19 mouse cellular contexts compared by ENCODE assay signal in genomic region chr17:84027275-84027674, GRCm38 (mm10).
DNase-seq lines count a peak whose midpoint lies in the region; ATAC-seq and TF ChIP-seq lines count a peak whose summit lies in the region.
"Had no signal": no experiment of that assay in that cellular context is flagged by ENCODE, and none has a peak within 500 bp of the region (broad histone marks: within the 10 kb centered on the region; RNA-seq: fewer than 3 reads in every experiment).

No protein-coding gene starts in this region.

- no peak overlapping the region for H3K4me2 ChIP-seq in lung, embryonic 14.5 days
- peak overlapping the region; percentile 32; the same call in 1 of the 2 replicates for H3K4me2 ChIP-seq in intestine, embryonic 16.5 days (ENCODE audit: low read depth, low read length)
- no peak overlapping the region for H3K4me2 ChIP-seq in stomach, embryonic 14.5 days (replicated peaks; ENCODE audit: low read depth, low read length)
- no peak overlapping the region for H3K4me2 ChIP-seq in heart, embryonic 11.5 days
- H3K4me2 ChIP-seq: forebrain, embryonic 12.5 days; heart, embryonic 15.5 days had no signal

- no peak overlapping the region for H3K4me3 ChIP-seq in lung, embryonic 14.5 days (ENCODE audit: low read depth, low read length)
- no peak overlapping the region for H3K4me3 ChIP-seq in intestine, embryonic 16.5 days (ENCODE audit: low read length)
- no peak overlapping the region for H3K4me3 ChIP-seq in stomach, embryonic 14.5 days (ENCODE audit: low read depth, low read length)
- no peak overlapping the region for H3K4me3 ChIP-seq in heart, embryonic 11.5 days (ENCODE audit: low read depth, low read length)
- H3K4me3 ChIP-seq: forebrain, embryonic 12.5 days; heart, adult 2 months; heart, embryonic 15.5 days; myocyte had no signal

- TF ChIP-seq CTCF in lung, embryonic 14.5 days (IDR thresholded peaks at IDR 0.05; ENCODE audit: low read depth) = no peak

- no peak for ATAC-seq in lung, embryonic 14.5 days (ENCODE audit: insufficient read depth)
- ATAC-seq in intestine, embryonic 16.5 days = no peak
- ATAC-seq in stomach, embryonic 14.5 days (ENCODE audit: insufficient number of reproducible peaks, insufficient read depth, low FRiP score, low read depth) = no peak
- ATAC-seq in heart, embryonic 11.5 days (replicated peaks; ENCODE audit: insufficient number of reproducible peaks, low FRiP score, low TSS enrichment) = no peak
- ATAC-seq: liver, postnatal 0 days had no signal

- 57% methylated on average over 9 of the region's 9 CpGs for WGBS in lung, embryonic 14.5 days
- WGBS in intestine, embryonic 16.5 days = 60% methylated on average over 9 of the region's 9 CpGs
- 47% methylated on average over 9 of the region's 9 CpGs for WGBS in stomach, embryonic 14.5 days
- 61% methylated on average over 9 of the region's 9 CpGs for WGBS in heart, embryonic 11.5 days (ENCODE audit: insufficient replicate concordance)

- peaks cover 14% of the 10 kb centered on the region for H3K4me1 ChIP-seq in lung, embryonic 14.5 days (ENCODE audit: insufficient read depth)
- H3K4me1 ChIP-seq in intestine, embryonic 16.5 days (ENCODE audit: control insufficient read depth, insufficient read depth, low read length) = peaks cover 34% of the 10 kb centered on the region
- H3K4me1 ChIP-seq in stomach, embryonic 14.5 days (ENCODE audit: control insufficient read depth, insufficient read depth, low read length) = peaks cover 16% of the 10 kb centered on the region
- peaks cover 15% of the 10 kb centered on the region for H3K4me1 ChIP-seq in heart, embryonic 11.5 days (ENCODE audit: control insufficient read depth, insufficient read depth, low read length)

- no peak overlapping the region for H3K9ac ChIP-seq in lung, embryonic 14.5 days
- no peak overlapping the region for H3K9ac ChIP-seq in intestine, embryonic 16.5 days (ENCODE audit: low read depth, low read length)
- H3K9ac ChIP-seq in stomach, embryonic 14.5 days (replicated peaks; ENCODE audit: low read depth, low read length) = no peak overlapping the region
- no peak overlapping the region for H3K9ac ChIP-seq in heart, embryonic 11.5 days (ENCODE audit: low read depth, low read length)
- H3K9ac ChIP-seq: forebrain, embryonic 12.5 days; heart, embryonic 15.5 days; liver, postnatal 0 days had no signal

- no peaks in the 10 kb centered on the region for H3K27me3 ChIP-seq in lung, embryonic 14.5 days (ENCODE audit: insufficient read depth, low read length)
- no peaks in the 10 kb centered on the region for H3K27me3 ChIP-seq in intestine, embryonic 16.5 days (replicated peaks; ENCODE audit: control insufficient read depth, insufficient read depth, low read length)
- no peaks in the 10 kb centered on the region for H3K27me3 ChIP-seq in stomach, embryonic 14.5 days (ENCODE audit: control insufficient read depth, insufficient read depth, low read length)
- peaks cover 3% of the 10 kb centered on the region; the same call in 1 of the 2 replicates for H3K27me3 ChIP-seq in heart, embryonic 11.5 days (ENCODE audit: control insufficient read depth, insufficient read depth, low read length)
- H3K27me3 ChIP-seq: heart, embryonic 15.5 days had no signal

- no peaks in the 10 kb centered on the region for H3K36me3 ChIP-seq in lung, embryonic 14.5 days (ENCODE audit: insufficient read depth)
- H3K36me3 ChIP-seq in intestine, embryonic 16.5 days (ENCODE audit: control insufficient read depth, insufficient read depth, low read length) = no peaks in the 10 kb centered on the region
- H3K36me3 ChIP-seq in stomach, embryonic 14.5 days (ENCODE audit: control insufficient read depth, insufficient read depth, low read length) = no peaks in the 10 kb centered on the region
- no peaks in the 10 kb centered on the region for H3K36me3 ChIP-seq in heart, embryonic 11.5 days (ENCODE audit: control insufficient read depth, insufficient read depth, low read length)
- H3K36me3 ChIP-seq: forebrain, embryonic 12.5 days; heart, embryonic 15.5 days had no signal

- no peaks in the 10 kb centered on the region; the same call in 1 of the 2 replicates for H3K9me3 ChIP-seq in lung, embryonic 14.5 days (ENCODE audit: low read depth, low read length)
- H3K9me3 ChIP-seq in intestine, embryonic 16.5 days (ENCODE audit: control insufficient read depth, low read length) = no peaks in the 10 kb centered on the region; the same call in 1 of the 2 replicates
- no peaks in the 10 kb centered on the region for H3K9me3 ChIP-seq in stomach, embryonic 14.5 days (ENCODE audit: control insufficient read depth, low read depth, low read length)
- H3K9me3 ChIP-seq in heart, embryonic 11.5 days (replicated peaks; ENCODE audit: control insufficient read depth, low read length) = peaks cover 6% of the 10 kb centered on the region; the same call in 1 of the 2 replicates
- H3K9me3 ChIP-seq: heart, embryonic 15.5 days had no signal

- no peak for DNase-seq in lung, embryonic 14.5 days
- DNase-seq in lung, adult 18-20 months = no peak
- peak; percentile 60 for DNase-seq in ZHBTc4 (ENCODE audit: low read depth, low spot score)
- DNase-seq in left cerebral cortex, adult 18-20 months (ENCODE audit: low spot score in 2 of 2) = no peak
- no peak for DNase-seq in kidney, adult 18-20 months
- DNase-seq: adrenal gland, postnatal 10 days; cerebellum, postnatal 14 days; heart, adult 2 months; layer of hippocampus, postnatal 36 days; liver, postnatal 0 days; midbrain, embryonic 14.5 days; right cerebral cortex, postnatal 14 days had no signal

- peak overlapping the region; percentile 84 for H3K27ac ChIP-seq in lung, embryonic 14.5 days (ENCODE audit: low read depth)
- peak overlapping the region; percentile 90 for H3K27ac ChIP-seq in intestine, embryonic 16.5 days (ENCODE audit: low read length)
- H3K27ac ChIP-seq in stomach, embryonic 14.5 days (ENCODE audit: low read length) = peak overlapping the region; percentile 76; the same call in 1 of the 2 replicates
- H3K27ac ChIP-seq in heart, embryonic 11.5 days (ENCODE audit: low read depth, low read length) = no peak overlapping the region
- H3K27ac ChIP-seq: forebrain, embryonic 12.5 days; heart, adult 2 months; kidney, postnatal 0 days had no signal
